Mouse (Mus musculus) heart, postnatal 0 days (tissue): Measurements from ENCODE around the gene Gna11.

Experiments used
- CTCF ChIP-seq: IDR thresholded peaks from 2 replicates; pipeline ENCODE4 v1.5.1; 2016; ENCODE audit warnings: antibody characterized with exemption, control low read depth, low read depth
- EP300 ChIP-seq: IDR thresholded peaks from 2 replicates; pipeline ENCODE4 v1.6.1; 2016; ENCODE audit warnings: antibody characterized with exemption, low read depth

- no peak for TF ChIP-seq CTCF
- no peak for TF ChIP-seq EP300
These were observed 37.9 kb downstream of the Gna11 start for GRCm38 (mm10) chr10:81507095-81507494.
